Mouse (Mus musculus): Measurements from ENCODE around the gene Asic2. TPM values are rescaled to one million over a fixed set of nuclear protein-coding genes. Genes with fewer than 3 reads are reported as not detected.

Gene Asic2
- polyA plus RNA-seq, 1 experiment from 2014 or later: 17.7 TPM

DNA sequence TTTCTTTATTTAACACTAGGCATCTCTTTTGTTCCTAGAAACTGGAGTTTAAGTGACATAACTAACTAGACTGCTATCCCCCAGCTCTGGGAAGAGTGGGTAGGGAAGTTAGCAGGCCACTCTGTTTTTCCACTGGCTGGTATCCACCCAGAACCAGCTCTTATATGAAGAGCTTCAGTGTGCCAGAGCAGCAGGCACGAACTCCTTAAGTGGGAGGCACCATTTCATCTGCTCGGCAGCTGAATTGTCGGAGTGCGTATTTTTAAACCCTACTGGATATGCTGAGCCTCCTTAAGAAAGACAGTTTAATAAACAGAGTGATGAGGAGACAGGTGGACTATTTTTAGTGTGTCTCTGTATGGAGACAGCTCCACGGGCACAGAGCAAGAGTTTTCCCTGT is 475.9 kb downstream of the Asic2 start:
- Histone ChIP-seq H3K27ac (replicated peaks) (no peak overlapping the region), H3K27me3 (no peaks in the 10 kb centered on the region), H3K4me3 (no peak overlapping the region), H3K4me2 (no peak overlapping the region), H3K4me1 (replicated peaks) (peaks cover 5% of the 10 kb centered on the region), H3K9me3 (no peaks in the 10 kb centered on the region), H3K36me3 (no peaks in the 10 kb centered on the region), H3K9ac (no peak overlapping the region)
- ATAC-seq (ENCODE audit: low FRiP score, low read depth): no peak
- 78% methylated on average over 5 of the region's 5 CpGs for WGBS

DNA sequence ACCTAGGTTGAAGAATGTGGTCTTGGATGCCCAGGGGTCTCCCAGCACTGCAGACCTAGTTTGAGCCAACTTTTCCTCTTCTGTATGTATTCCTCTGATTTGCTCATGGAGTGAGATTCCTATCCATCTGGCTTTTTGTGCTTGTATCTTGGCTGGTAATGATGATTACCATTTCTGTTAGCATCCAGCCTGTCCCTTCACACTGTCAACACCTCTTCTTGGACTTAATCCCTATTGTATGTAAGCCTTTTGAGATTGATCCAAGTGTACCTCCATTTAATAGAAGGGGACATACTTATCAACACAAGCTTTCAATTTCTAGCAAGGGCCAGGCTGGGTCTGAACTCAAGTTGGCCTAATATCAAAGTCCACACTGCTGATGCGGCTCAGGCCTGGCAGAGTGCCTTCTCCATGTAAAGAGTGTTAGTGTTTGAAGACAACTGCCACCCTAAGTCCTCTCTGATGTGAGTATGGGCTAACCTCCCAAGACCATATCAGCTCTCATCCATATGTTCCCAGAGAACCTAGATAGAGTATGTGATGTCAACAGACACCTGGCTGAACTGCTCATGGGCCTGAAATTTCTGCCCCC is 479.0 kb downstream of the Asic2 start:
- Histone ChIP-seq H3K27me3 (no peaks in the 10 kb centered on the region), H3K27ac (replicated peaks) (no peak overlapping the region), H3K36me3 (no peaks in the 10 kb centered on the region), H3K4me3 (no peak overlapping the region), H3K4me1 (replicated peaks) (no peaks in the 10 kb centered on the region), H3K9me3 (no peaks in the 10 kb centered on the region), H3K9ac (no peak overlapping the region), H3K4me2 (no peak overlapping the region)
- no peak for ATAC-seq (ENCODE audit: low FRiP score, low read depth)
- 91% methylated on average over 1 of the region's 1 CpGs for WGBS

DNA sequence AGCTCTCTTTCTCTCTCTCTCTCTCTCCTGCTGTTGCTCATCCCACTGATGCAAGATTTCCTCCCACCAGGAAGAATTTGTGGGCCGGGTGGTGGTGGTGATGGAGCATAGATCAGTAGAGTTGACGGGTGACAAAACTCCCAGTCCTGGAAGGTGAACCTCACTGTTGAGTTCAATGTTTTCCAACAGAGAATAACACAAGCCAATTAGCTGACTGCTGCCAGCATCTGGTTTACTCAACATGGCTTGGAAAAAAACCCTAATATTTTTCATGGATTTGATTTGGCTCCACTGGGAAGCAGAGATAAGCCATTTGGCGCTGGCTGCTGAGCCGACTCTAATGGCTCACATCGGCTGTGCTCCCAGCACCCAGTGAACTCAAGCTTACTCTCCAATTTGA is 479.6 kb downstream of the Asic2 start:
- Histone ChIP-seq H3K4me2 (no peak overlapping the region), H3K4me3 (no peak overlapping the region), H3K9ac (no peak overlapping the region), H3K27ac (replicated peaks) (no peak overlapping the region), H3K36me3 (no peaks in the 10 kb centered on the region), H3K27me3 (no peaks in the 10 kb centered on the region), H3K9me3 (no peaks in the 10 kb centered on the region), H3K4me1 (replicated peaks) (no peaks in the 10 kb centered on the region)
- WGBS: 80% methylated on average over 5 of the region's 5 CpGs
- no peak for ATAC-seq (ENCODE audit: low FRiP score, low read depth)

DNA sequence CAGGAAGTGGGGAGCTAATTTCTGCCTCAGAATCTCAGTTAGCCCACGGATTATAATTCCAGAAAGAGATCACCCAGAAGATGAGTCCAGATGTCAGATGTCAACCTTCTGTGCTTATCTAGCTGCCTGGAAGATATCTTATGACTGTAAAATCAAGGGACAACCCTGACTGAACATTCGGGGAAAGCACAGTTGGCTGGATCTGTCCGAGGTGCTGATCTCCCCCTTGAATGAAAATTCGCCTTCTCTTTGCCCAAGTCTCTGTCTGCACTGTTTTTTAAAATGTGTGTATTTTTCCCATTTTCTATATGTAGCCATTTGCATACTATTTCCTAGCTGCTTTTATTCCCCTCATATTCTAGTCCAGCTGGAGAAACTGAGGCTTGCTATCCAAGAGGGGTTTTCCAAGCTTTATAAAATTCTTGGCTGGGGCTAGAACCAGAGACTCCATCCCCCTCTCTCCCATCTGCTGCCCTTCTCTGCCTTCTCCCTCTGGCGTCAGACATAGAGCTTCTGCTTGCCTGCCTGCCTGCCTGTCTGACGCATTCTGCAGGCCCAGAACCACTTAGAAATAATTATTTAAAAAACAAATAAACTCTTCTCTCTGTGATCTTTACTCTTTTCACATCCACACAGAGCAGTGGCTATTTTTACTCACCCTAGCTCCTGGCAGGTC is 481.9 kb downstream of the Asic2 start:
- no peak overlapping the region for H3K27ac ChIP-seq (replicated peaks)
- WGBS: 26% methylated on average over 6 of the region's 6 CpGs
- H3K9ac ChIP-seq: no peak overlapping the region
- ATAC-seq (ENCODE audit: low FRiP score, low read depth): no peak
- no peaks in the 10 kb centered on the region for H3K4me1 ChIP-seq (replicated peaks)
- H3K9me3 ChIP-seq: no peaks in the 10 kb centered on the region; the same call in 1 of the 2 replicates
- H3K4me3 ChIP-seq: no peak overlapping the region
- H3K27me3 ChIP-seq: no peaks in the 10 kb centered on the region
- no peaks in the 10 kb centered on the region for H3K36me3 ChIP-seq
- no peak overlapping the region for H3K4me2 ChIP-seq

DNA sequence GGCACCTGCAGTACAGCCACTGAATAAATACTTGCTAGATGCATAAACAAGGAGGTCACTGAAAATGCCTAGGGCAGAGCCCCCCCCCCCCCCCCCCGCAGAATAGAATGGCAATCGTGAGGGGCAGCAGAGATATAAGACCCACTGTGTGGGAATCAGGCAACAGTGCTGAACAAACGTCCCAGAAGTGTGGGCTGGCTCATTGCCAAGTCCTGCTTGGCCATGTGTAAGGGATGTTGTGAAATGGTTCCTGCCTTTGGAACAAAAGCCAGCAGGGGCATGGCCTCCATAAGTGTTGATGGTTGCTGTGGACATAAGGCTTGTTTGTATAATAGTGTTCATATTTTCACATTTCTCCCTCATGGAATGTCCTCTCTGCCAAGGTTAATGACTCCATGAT is 487.1 kb downstream of the Asic2 start:
- H3K27ac ChIP-seq (replicated peaks): no peak overlapping the region
- no peaks in the 10 kb centered on the region for H3K27me3 ChIP-seq
- H3K4me1 ChIP-seq (replicated peaks): no peaks in the 10 kb centered on the region
- ATAC-seq (ENCODE audit: low FRiP score, low read depth): no peak
- H3K9ac ChIP-seq: no peak overlapping the region
- H3K4me3 ChIP-seq: no peak overlapping the region
- H3K36me3 ChIP-seq: no peaks in the 10 kb centered on the region
- 37% methylated on average over 3 of the region's 3 CpGs for WGBS
- H3K9me3 ChIP-seq: no peaks in the 10 kb centered on the region; the same call in 1 of the 2 replicates
- no peak overlapping the region for H3K4me2 ChIP-seq

DNA sequence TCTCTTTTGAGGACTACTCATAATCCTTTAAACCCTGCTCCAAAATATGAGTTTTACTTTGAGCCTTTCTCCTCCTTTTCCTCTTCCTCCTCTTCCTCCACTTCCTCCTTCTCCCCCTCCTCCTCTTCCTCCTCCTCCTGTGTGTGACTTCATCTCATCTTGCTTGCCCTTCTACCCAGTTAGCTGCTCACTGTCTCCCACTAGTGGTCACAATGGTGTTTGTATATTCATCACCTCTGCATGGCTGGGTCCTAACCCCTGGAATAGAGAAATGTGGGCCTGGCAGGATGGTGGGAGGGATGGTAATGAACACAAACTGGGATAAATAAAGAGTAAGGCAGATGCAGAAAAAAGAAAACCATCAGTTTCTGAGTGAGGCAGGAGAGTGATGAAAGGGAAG is 492.0 kb downstream of the Asic2 start:
- Histone ChIP-seq H3K9me3 (no peaks in the 10 kb centered on the region), H3K4me2 (no peak overlapping the region), H3K9ac (no peak overlapping the region), H3K27ac (replicated peaks) (no peak overlapping the region), H3K36me3 (no peaks in the 10 kb centered on the region), H3K4me3 (no peak overlapping the region), H3K27me3 (no peaks in the 10 kb centered on the region), H3K4me1 (replicated peaks) (no peaks in the 10 kb centered on the region)
- no peak for ATAC-seq (ENCODE audit: low FRiP score, low read depth)

DNA sequence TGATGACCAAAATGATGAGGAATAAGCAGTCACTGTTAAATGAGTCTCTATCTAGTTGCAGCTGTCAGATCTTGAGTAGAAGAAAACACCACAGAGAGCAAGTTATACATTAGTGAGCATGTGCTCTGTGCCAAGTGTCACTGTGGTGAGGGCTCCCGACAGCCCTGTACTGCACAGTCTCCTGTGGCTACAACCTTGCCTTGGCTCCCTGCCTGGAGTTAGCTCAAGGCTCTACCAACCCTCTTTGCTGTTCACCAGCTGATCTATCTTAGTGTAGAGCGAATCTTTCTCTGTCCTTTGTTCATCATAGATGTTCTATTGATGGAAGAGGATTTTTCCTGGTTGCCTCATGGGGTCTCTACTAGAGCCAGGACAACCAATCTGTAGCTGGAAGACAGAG is 494.1 kb downstream of the Asic2 start:
- no peaks in the 10 kb centered on the region for H3K9me3 ChIP-seq
- H3K4me3 ChIP-seq: no peak overlapping the region
- no peak for ATAC-seq (ENCODE audit: low FRiP score, low read depth)
- H3K27ac ChIP-seq (replicated peaks): no peak overlapping the region
- 59% methylated on average over 2 of the region's 2 CpGs for WGBS
- no peaks in the 10 kb centered on the region for H3K4me1 ChIP-seq (replicated peaks)
- no peak overlapping the region for H3K4me2 ChIP-seq
- H3K27me3 ChIP-seq: no peaks in the 10 kb centered on the region
- H3K36me3 ChIP-seq: no peaks in the 10 kb centered on the region
- H3K9ac ChIP-seq: no peak overlapping the region

DNA sequence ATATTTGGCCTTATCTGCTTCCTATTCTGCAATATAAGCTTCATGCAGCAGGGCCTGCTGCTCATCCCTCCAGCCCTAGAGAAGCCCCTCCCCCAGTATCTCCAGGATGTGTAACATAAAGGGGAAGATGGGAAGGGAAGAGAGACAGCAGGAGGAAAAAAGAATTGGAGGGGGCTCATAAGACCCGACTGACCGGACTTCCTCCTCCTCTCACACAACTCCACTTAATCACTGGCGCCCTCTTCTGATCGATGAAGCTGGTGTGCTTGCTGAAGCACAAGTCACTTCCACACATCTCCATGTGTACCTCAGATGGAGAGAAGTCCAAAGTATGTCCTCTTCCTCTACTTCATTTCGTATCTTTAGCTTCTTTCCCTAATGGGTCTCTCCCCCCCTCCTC is 506.1 kb downstream of the Asic2 start:
- WGBS: 1% methylated on average over 5 of the region's 5 CpGs
- Histone ChIP-seq H3K9ac (no peak overlapping the region), H3K4me2 (no peak overlapping the region), H3K4me1 (replicated peaks) (no peaks in the 10 kb centered on the region), H3K27ac (replicated peaks) (no peak overlapping the region), H3K36me3 (no peaks in the 10 kb centered on the region), H3K9me3 (no peaks in the 10 kb centered on the region), H3K27me3 (no peaks in the 10 kb centered on the region), H3K4me3 (no peak overlapping the region)
- no peak for ATAC-seq (ENCODE audit: low FRiP score, low read depth)

DNA sequence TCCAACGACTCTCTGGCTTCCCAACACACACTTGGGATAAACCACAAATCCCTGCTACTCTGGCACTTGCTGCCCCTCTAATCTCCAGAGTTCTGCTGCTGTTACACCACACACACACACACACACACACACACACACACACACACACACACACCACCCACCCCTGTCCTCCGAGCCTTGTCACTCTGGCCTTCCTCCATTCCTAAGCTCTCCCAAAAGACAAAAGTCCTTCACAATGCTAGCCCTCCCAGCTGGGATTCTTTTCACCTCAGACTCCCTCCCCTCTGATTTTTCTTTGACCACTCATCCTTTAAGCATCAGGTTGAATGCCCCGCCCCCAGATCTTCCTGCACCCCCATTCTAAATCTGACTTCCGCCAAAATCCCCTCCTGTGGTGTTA is 506.5 kb downstream of the Asic2 start:
- Histone ChIP-seq H3K4me1 (replicated peaks) (no peaks in the 10 kb centered on the region; the same call in 1 of the 2 replicates), H3K9ac (no peak overlapping the region), H3K27me3 (no peaks in the 10 kb centered on the region), H3K4me3 (no peak overlapping the region), H3K36me3 (no peaks in the 10 kb centered on the region), H3K4me2 (no peak overlapping the region), H3K27ac (replicated peaks) (no peak overlapping the region), H3K9me3 (no peaks in the 10 kb centered on the region)
- WGBS: 13% methylated on average over 4 of the region's 4 CpGs
- no peak for ATAC-seq (ENCODE audit: low FRiP score, low read depth)

DNA sequence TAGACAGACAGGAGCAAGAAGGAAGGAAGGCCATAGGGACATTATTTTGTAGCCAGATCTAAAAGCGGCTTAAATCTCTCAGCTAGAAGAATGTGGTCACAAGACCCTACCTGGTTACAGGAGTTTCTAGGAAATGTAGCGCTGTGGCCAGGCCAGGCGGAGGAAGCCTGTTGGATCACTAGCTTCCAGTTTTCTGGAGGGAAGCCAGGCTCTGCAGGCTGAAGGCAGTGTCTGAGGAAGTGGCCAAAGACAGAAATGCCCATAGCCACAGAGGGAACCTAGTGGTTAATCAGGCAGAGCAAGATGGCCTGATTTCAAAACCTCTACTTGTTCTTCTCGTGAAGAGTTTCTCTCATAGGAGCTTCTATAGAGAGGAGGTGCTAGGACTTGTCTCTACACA is 513.3 kb downstream of the Asic2 start:
- ATAC-seq (ENCODE audit: low FRiP score, low read depth): no peak
- no peaks in the 10 kb centered on the region for H3K27me3 ChIP-seq
- 0 out of 2 replicates have a peak overlapping the region, but pooled peaks have one; percentile 3 for H3K27ac ChIP-seq (replicated peaks)
- 80% methylated on average over 4 of the region's 4 CpGs for WGBS
- no peak overlapping the region for H3K9ac ChIP-seq
- no peaks in the 10 kb centered on the region for H3K36me3 ChIP-seq
- no peaks in the 10 kb centered on the region for H3K9me3 ChIP-seq
- peaks cover 15% of the 10 kb centered on the region for H3K4me1 ChIP-seq (replicated peaks)
- no peak overlapping the region for H3K4me2 ChIP-seq
- H3K4me3 ChIP-seq: no peak overlapping the region

DNA sequence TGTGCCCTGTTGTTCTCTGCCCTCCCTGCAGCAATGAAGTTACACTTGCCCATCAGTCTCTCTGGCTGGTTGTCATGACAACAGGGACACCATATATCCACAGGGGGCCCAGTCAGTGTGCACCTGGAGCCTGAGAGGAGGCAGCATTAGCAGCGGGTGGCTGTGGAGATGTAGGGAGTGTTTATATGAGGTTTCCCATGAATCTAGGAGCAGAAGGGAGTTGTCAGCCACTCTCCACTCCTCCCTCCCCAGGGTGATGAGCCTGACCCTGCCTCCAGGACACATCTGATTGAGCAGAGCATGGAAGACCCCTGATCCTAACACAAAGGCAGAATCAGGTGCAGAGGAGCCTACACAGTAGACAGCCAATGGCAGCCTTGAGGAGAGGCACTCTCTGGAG is 514.1 kb downstream of the Asic2 start:
- WGBS: 11% methylated on average over 1 of the region's 1 CpGs
- no peak overlapping the region for H3K4me2 ChIP-seq

DNA sequence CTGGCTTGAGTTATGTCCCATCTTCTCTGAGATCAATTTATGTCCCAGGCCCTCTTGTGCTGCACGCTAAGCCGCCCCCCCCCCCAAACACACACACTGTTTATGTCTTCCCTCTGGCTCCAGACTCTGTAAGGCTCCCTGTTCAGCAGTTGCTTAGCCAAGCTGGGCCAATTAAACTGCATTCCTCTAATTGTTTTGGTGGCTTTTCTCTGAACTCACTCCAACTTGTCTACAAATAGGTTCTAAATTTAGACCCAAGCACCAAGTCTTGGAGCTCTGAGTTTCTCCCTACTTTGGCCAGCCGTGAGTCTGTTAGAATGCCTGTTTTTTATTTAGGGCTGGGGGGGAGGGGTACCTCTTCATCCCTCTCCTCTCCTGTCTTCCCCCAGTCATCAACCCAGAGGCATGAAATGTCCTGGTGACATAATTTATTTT is 519.0 kb downstream of the Asic2 start:
- no peaks in the 10 kb centered on the region for H3K27me3 ChIP-seq
- WGBS: 38% methylated on average over 3 of the region's 3 CpGs
- no peak for ATAC-seq (ENCODE audit: low FRiP score, low read depth)
- H3K4me3 ChIP-seq: no peak overlapping the region
- H3K36me3 ChIP-seq: no peaks in the 10 kb centered on the region
- no peak overlapping the region for H3K4me2 ChIP-seq
- no peak overlapping the region for H3K27ac ChIP-seq (replicated peaks)
- peaks cover 15% of the 10 kb centered on the region for H3K4me1 ChIP-seq (replicated peaks)
- no peak overlapping the region for H3K9ac ChIP-seq
- H3K9me3 ChIP-seq: no peaks in the 10 kb centered on the region

More for the DNA sequence above, 514.1 kb downstream of the Asic2 start:
- peak overlapping the region; percentile 11; the same call in 1 of the 2 replicates for H3K27ac ChIP-seq (replicated peaks)
- peak; percentile 73; the same call in 1 of the 2 replicates for ATAC-seq (ENCODE audit: low FRiP score, low read depth)
- H3K27me3 ChIP-seq: no peaks in the 10 kb centered on the region
- no peak overlapping the region for H3K9ac ChIP-seq
- H3K4me1 ChIP-seq (replicated peaks): peaks cover 16% of the 10 kb centered on the region
- no peak overlapping the region for H3K4me3 ChIP-seq
- H3K36me3 ChIP-seq: no peaks in the 10 kb centered on the region
- no peaks in the 10 kb centered on the region for H3K9me3 ChIP-seq

DNA sequence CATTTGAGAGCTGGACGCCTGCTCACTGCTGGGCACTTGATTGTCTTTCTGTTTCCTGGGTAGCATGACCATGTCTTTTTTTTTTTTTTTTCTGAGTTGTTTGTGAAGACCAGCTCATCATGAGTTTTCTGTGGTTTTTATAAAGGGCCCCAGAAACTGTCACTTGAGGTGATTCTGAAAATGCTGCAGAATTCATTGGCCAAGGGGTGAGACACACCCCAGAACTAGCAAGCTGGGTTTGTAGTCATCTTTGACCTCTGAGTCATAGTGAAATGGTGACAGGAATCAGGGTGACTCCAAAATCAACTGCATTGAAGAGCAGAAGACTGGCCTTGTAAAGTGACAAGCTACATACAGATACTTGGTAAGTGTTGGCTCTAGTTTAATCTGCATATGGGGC is 521.9 kb downstream of the Asic2 start:
- H3K27me3 ChIP-seq: no peaks in the 10 kb centered on the region
- H3K4me3 ChIP-seq: no peak overlapping the region
- no peak overlapping the region for H3K4me2 ChIP-seq
- 58% methylated on average over 1 of the region's 1 CpGs for WGBS
- peaks cover 3% of the 10 kb centered on the region; the same call in 1 of the 2 replicates for H3K4me1 ChIP-seq (replicated peaks)
- no peak overlapping the region for H3K9ac ChIP-seq
- H3K36me3 ChIP-seq: no peaks in the 10 kb centered on the region
- H3K9me3 ChIP-seq: no peaks in the 10 kb centered on the region
- no peak for ATAC-seq (ENCODE audit: low FRiP score, low read depth)
- H3K27ac ChIP-seq (replicated peaks): no peak overlapping the region
